Comparison of ENCODE assay signal across 10 mouse cellular contexts in genomic region chr2:51768298-51769271, GRCm38 (mm10).
DNase-seq lines count a peak whose midpoint lies in the region; ATAC-seq lines count a peak whose summit lies in the region.
"Had no signal": no experiment of that assay in that cellular context is flagged by ENCODE, and none has a peak within 500 bp of the region (broad histone marks: within the 10 kb centered on the region; RNA-seq: fewer than 3 reads in every experiment).

No protein-coding gene starts in this region.

- H3K4me2 ChIP-seq in heart, embryonic 14.5 days (ENCODE audit: low read length): 0 out of 2 replicates have a peak overlapping the region, but pooled peaks have one; percentile 11
- no peak overlapping the region for H3K4me2 ChIP-seq in liver, embryonic 12.5 days
- H3K4me2 ChIP-seq: embryonic facial prominence, embryonic 13.5 days had no signal

- H3K9ac ChIP-seq in heart, embryonic 14.5 days (ENCODE audit: low read length): no peak overlapping the region
- no peak overlapping the region for H3K9ac ChIP-seq in liver, embryonic 12.5 days
- H3K9ac ChIP-seq: embryonic facial prominence, embryonic 13.5 days had no signal

- H3K27ac ChIP-seq in heart, embryonic 14.5 days (replicated peaks in 1 of 2; ENCODE audit: control insufficient read depth in 1 of 2, insufficient read depth in 1 of 2, low read depth in 2 of 2, low read length in 2 of 2): peak overlapping the region; percentile 70 to 79
- H3K27ac ChIP-seq in liver, embryonic 12.5 days: no peak overlapping the region
- H3K27ac ChIP-seq: embryonic facial prominence, embryonic 13.5 days; macrophage had no signal

- no peaks in the 10 kb centered on the region for H3K36me3 ChIP-seq in heart, embryonic 14.5 days (ENCODE audit: control insufficient read depth, insufficient read depth, low read length)
- no peaks in the 10 kb centered on the region for H3K36me3 ChIP-seq in liver, embryonic 12.5 days
- H3K36me3 ChIP-seq: embryonic facial prominence, embryonic 13.5 days had no signal

- H3K4me3 ChIP-seq in heart, embryonic 14.5 days (ENCODE audit: control insufficient read depth in 1 of 2, insufficient read depth in 1 of 2, low read depth in 1 of 2, low read length in 2 of 2): no peak overlapping the region
- no peak overlapping the region for H3K4me3 ChIP-seq in liver, embryonic 12.5 days
- H3K4me3 ChIP-seq: embryonic facial prominence, embryonic 13.5 days had no signal

- intact Hi-C loops in heart, postnatal 36 days (cut with DNase I): no loop called here

- 52% methylated on average over 12 of the region's 12 CpGs for WGBS in heart, embryonic 14.5 days
- WGBS in liver, embryonic 12.5 days (ENCODE audit: insufficient replicate concordance): 69% methylated on average over 12 of the region's 12 CpGs

- H3K4me1 ChIP-seq in heart, embryonic 14.5 days (ENCODE audit: control insufficient read depth in 2 of 2, insufficient read depth in 2 of 2, low read length in 2 of 2): peaks cover 4 to 21% of the 10 kb centered on the region in 2 experiments; a peak in 3 of 4 replicates
- no peaks in the 10 kb centered on the region for H3K4me1 ChIP-seq in liver, embryonic 12.5 days

- no peaks in the 10 kb centered on the region for H3K9me3 ChIP-seq in heart, embryonic 14.5 days (ENCODE audit: control insufficient read depth, low read length)
- H3K9me3 ChIP-seq in liver, embryonic 12.5 days (replicated peaks): no peaks in the 10 kb centered on the region
- H3K9me3 ChIP-seq: embryonic facial prominence, embryonic 13.5 days had no signal

- H3K27me3 ChIP-seq in heart, embryonic 14.5 days (ENCODE audit: control insufficient read depth, insufficient read depth, low read length): no peaks in the 10 kb centered on the region
- no peaks in the 10 kb centered on the region for H3K27me3 ChIP-seq in liver, embryonic 12.5 days (replicated peaks)
- H3K27me3 ChIP-seq: embryonic facial prominence, embryonic 13.5 days had no signal

- 0 out of 2 replicates have a peak, but pooled peaks have one; percentile 35 for ATAC-seq in heart, embryonic 14.5 days (ENCODE audit: insufficient number of reproducible peaks, insufficient read depth, low FRiP score, low read depth)
- ATAC-seq in liver, embryonic 12.5 days: no peak

- no peak for DNase-seq in heart, postnatal 36 days
- peak; percentile 9 to 17 for DNase-seq in frontal cortex, postnatal 25 days (ENCODE audit: low spot score in 2 of 2)
- DNase-seq in layer of hippocampus, postnatal 36 days: peak; percentile 52 to 56
- DNase-seq in right cerebral cortex, postnatal 14 days: peak; percentile 66
- DNase-seq in ovary, postnatal 10 days (ENCODE audit: low spot score): no peak
- no peak for DNase-seq in thymus, adult 18-20 months

Comparison
In these comparisons a context has a peak if more than half of its experiments do, and no peak if none do; other contexts are left out.
1. DNase-seq: peak in frontal cortex, postnatal 25 days (2 of 2), layer of hippocampus, postnatal 36 days (2 of 2) and right cerebral cortex, postnatal 14 days (single experiment); none in heart, postnatal 36 days (0 of 2), ovary, postnatal 10 days (single experiment) and thymus, adult 18-20 months (0 of 2).